Mouse (Mus musculus): ENCODE results near the gene Zfp866. TPM values are rescaled to one million over a fixed set of nuclear protein-coding genes. Genes with fewer than 3 reads are reported as not detected.

The Zfp866 gene
- 27.4 and 29.7 TPM in 2 replicates for polyA plus RNA-seq (2015; fragmentation: Nextera tagmentation; extraction: Ambion mirVana)

GRCm38 (mm10) chr8:69790773-69791367 lies at the start of gene Zfp866, which contains the start of gene Atp13a1:
Zfp866 (minus strand) TSS chr8:69791178.
Atp13a1 (plus strand) TSS chr8:69791163.
- Histone ChIP-seq H3K9me3 (no peaks in the 10 kb centered on the region), H3K9ac (peak within 1 kb of the TSS; percentile 91), H3K4me1 (peaks cover 23% of the 10 kb centered on the region), H3K27ac (peak within 1 kb of the TSS; percentile 77), H3K27me3 (no peaks in the 10 kb centered on the region), H3K4me2 (peak within 1 kb of the TSS; percentile 68), H3K4me3 (peak within 1 kb of the TSS; percentile 95), H3K36me3 (peaks cover 26% of the 10 kb centered on the region)
- whole genome bisulfite sequencing, result under 1% methylated on average over 38 of the region's 38 CpGs
- ATAC-seq (ENCODE audit: borderline replicate concordance, extremely low read depth, low FRiP score, low TSS enrichment), result peak; percentile 93

GRCm38 (mm10) chr8:69837057-69837682 lies 46.2 kb upstream of the Zfp866 start:
- Histone ChIP-seq H3K27ac (no peak overlapping the region), H3K4me3 (no peak overlapping the region), H3K4me2 (no peak overlapping the region), H3K9me3 (no peaks in the 10 kb centered on the region), H3K9ac (no peak overlapping the region), H3K27me3 (no peaks in the 10 kb centered on the region), H3K36me3 (no peaks in the 10 kb centered on the region), H3K4me1 (peaks cover 7% of the 10 kb centered on the region)
- WGBS, result 50% methylated on average over 8 of the region's 8 CpGs
- ATAC-seq (ENCODE audit: borderline replicate concordance, extremely low read depth, low FRiP score, low TSS enrichment), result no peak

- WGBS, result under 1% methylated on average over 38 of the region's 38 CpGs
- peak within 1 kb of the TSS; percentile 98 for H3K4me2 ChIP-seq
- H3K27ac ChIP-seq, result peak within 1 kb of the TSS; percentile 44; the same call in 1 of the 2 replicates
- ATAC-seq (ENCODE audit: borderline replicate concordance, extremely low read depth, low FRiP score, low TSS enrichment), result peak; percentile 96
- H3K4me3 ChIP-seq, result peak within 1 kb of the TSS; percentile 56
- H3K9me3 ChIP-seq, result no peaks in the 10 kb centered on the region
- peaks cover 7% of the 10 kb centered on the region for H3K4me1 ChIP-seq
- peak within 1 kb of the TSS; percentile 60 for H3K9ac ChIP-seq
- H3K36me3 ChIP-seq, result no peaks in the 10 kb centered on the region
- H3K27me3 ChIP-seq, result no peaks in the 10 kb centered on the region
Observed at GRCm38 (mm10) chr8:69832298-69832853, 41.4 kb upstream of the Zfp866 start, which contains the start of gene Pbx4. Pbx4 (plus strand) TSS chr8:69832491.

GRCm38 (mm10) chr8:69826371-69826770 lies 35.4 kb upstream of the Zfp866 start:
- H3K9me3 ChIP-seq, result no peaks in the 10 kb centered on the region
- peaks cover 12% of the 10 kb centered on the region for H3K4me1 ChIP-seq
- WGBS, result 88% methylated on average over 12 of the region's 12 CpGs
- ATAC-seq (ENCODE audit: borderline replicate concordance, extremely low read depth, low FRiP score, low TSS enrichment), result no peak
- H3K4me3 ChIP-seq, result no peak overlapping the region
- peaks cover 2% of the 10 kb centered on the region; the same call in 1 of the 2 replicates for H3K36me3 ChIP-seq
- no peak overlapping the region for H3K4me2 ChIP-seq
- no peak overlapping the region for H3K9ac ChIP-seq
- no peaks in the 10 kb centered on the region for H3K27me3 ChIP-seq
- no peak overlapping the region for H3K27ac ChIP-seq

- 3% methylated on average over 32 of the region's 35 CpGs for WGBS
- peak; percentile 81 for ATAC-seq (ENCODE audit: borderline replicate concordance, extremely low read depth, low FRiP score, low TSS enrichment)
- Histone ChIP-seq H3K9me3 (no peaks in the 10 kb centered on the region), H3K9ac (peak within 1 kb of the TSS; percentile 52), H3K36me3 (peaks cover 2% of the 10 kb centered on the region; the same call in 1 of the 2 replicates), H3K27ac (peak within 1 kb of the TSS; percentile 70), H3K27me3 (no peaks in the 10 kb centered on the region), H3K4me3 (peak within 1 kb of the TSS; percentile 58), H3K4me2 (peak within 1 kb of the TSS; percentile 91), H3K4me1 (peaks cover 12% of the 10 kb centered on the region)
Observed at GRCm38 (mm10) chr8:69822386-69823191, 31.6 kb upstream of the Zfp866 start, which contains the start of gene Lpar2. Lpar2 (plus strand) TSS chr8:69822429.

DNA sequence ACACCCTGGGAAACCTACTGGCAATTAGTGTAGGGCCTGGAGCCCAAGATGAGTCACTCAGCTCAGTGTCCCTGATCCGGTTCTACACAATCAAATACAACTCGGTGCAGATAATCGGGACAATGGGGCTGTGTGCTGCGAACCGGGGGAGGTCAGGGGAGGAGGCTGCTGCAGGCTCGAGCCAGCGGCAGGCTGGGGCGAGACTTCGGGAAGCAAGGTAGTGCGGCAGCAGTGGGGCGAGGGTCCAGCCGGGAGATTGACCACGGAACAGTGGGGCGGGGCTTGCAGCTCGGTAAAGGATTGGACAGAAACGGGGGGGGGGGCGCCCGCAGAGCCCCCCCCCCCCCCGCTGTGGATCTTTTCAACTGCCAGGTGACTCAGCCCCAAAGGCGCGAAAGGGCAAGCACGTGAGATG lies 31.0 kb upstream of the Zfp866 start:
- Histone ChIP-seq H3K27me3 (no peaks in the 10 kb centered on the region), H3K4me3 (peak overlapping the region; percentile 58), H3K4me2 (peak overlapping the region; percentile 91), H3K4me1 (peaks cover 12% of the 10 kb centered on the region), H3K36me3 (peaks cover 2% of the 10 kb centered on the region; the same call in 1 of the 2 replicates), H3K27ac (peak overlapping the region; percentile 70; the same call in 1 of the 2 replicates), H3K9me3 (no peaks in the 10 kb centered on the region), H3K9ac (peak overlapping the region; percentile 52)
- ATAC-seq (ENCODE audit: borderline replicate concordance, extremely low read depth, low FRiP score, low TSS enrichment), result peak; percentile 13; the same call in 1 of the 2 replicates
- WGBS, result 1% methylated on average over 15 of the region's 22 CpGs

DNA sequence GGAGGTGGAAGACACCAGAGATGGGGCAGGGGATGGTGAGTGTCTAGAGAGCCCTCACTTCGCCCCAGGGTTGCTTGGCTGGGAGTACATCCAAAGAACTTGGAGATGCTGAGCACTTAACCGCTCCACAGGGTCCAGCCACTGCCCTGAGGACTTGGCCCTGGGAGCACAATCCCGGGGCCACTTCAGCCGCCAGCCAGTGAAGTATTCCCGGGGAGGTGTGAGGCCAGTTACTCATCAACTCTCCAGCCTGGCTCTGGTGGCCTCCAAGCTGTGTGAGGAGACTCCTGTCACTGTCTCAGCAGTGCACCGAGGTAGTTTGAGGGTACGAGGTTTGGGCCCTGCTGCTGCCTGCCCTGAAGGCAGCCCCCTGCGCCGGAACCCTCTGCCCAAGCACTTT lies 29.5 kb upstream of the Zfp866 start:
- Histone ChIP-seq H3K4me1 (peaks cover 12% of the 10 kb centered on the region), H3K27me3 (no peaks in the 10 kb centered on the region), H3K27ac (no peak overlapping the region), H3K9me3 (no peaks in the 10 kb centered on the region), H3K4me3 (no peak overlapping the region), H3K36me3 (peaks cover 2% of the 10 kb centered on the region; the same call in 1 of the 2 replicates), H3K9ac (no peak overlapping the region), H3K4me2 (no peak overlapping the region)
- 59% methylated on average over 9 of the region's 9 CpGs for WGBS
- no peak for ATAC-seq (ENCODE audit: borderline replicate concordance, extremely low read depth, low FRiP score, low TSS enrichment)

DNA sequence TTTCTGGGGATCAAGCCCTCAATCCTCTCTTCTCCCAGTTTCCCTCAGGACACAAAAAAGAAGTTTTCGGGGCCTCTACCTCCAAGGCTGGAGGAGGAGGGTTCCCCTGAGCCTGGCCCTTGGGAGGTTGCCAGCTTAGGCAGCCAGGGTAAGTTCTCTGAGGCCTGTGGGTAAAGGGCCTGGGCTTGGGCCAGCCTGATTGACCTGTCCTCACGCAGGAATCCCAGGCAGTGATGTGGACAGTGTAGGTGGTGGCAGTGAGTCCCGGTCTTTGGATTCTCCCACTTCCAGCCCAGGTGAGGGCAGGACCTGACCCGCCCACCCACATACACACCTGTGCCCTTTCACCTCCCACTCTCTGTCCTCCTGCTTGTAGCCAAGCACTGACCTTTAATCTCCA lies 24.4 kb upstream of the Zfp866 start:
- 94% methylated on average over 4 of the region's 4 CpGs for WGBS
- H3K4me3 ChIP-seq, result no peak overlapping the region
- no peaks in the 10 kb centered on the region for H3K27me3 ChIP-seq
- no peaks in the 10 kb centered on the region for H3K36me3 ChIP-seq
- no peak overlapping the region for H3K27ac ChIP-seq
- H3K9ac ChIP-seq, result no peak overlapping the region
- H3K4me2 ChIP-seq, result no peak overlapping the region
- ATAC-seq (ENCODE audit: borderline replicate concordance, extremely low read depth, low FRiP score, low TSS enrichment), result no peak
- no peaks in the 10 kb centered on the region for H3K4me1 ChIP-seq
- H3K9me3 ChIP-seq, result no peaks in the 10 kb centered on the region

DNA sequence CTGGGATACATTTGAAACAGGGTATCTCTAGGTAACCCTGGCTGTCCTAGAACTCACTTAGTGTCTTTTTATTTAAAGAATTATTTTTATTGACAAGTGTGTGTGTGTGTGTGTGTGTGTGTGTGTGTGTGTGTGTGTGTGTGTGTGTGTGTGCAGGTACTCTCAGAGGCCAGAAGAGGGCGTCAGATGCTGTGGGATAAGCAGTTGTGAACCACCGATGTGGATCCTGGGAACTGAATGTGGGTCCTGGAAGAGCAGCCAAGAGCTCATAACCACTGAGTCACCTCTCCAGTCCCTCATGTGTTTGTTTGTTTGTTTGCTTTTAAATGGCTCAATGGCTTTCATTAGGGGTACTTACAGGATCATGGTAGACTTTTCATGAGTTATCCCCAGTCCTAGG lies 23.9 kb upstream of the Zfp866 start:
- WGBS, result 81% methylated on average over 2 of the region's 2 CpGs
- H3K4me2 ChIP-seq, result no peak overlapping the region
- H3K27ac ChIP-seq, result no peak overlapping the region
- no peaks in the 10 kb centered on the region for H3K27me3 ChIP-seq
- no peaks in the 10 kb centered on the region for H3K4me1 ChIP-seq
- no peak for ATAC-seq (ENCODE audit: borderline replicate concordance, extremely low read depth, low FRiP score, low TSS enrichment)
- no peak overlapping the region for H3K4me3 ChIP-seq
- H3K9ac ChIP-seq, result no peak overlapping the region
- H3K9me3 ChIP-seq, result no peaks in the 10 kb centered on the region
- H3K36me3 ChIP-seq, result no peaks in the 10 kb centered on the region

- H3K4me3 ChIP-seq, result no peak overlapping the region
- H3K9me3 ChIP-seq, result no peaks in the 10 kb centered on the region
- ATAC-seq (ENCODE audit: borderline replicate concordance, extremely low read depth, low FRiP score, low TSS enrichment), result no peak
- no peak overlapping the region for H3K4me2 ChIP-seq
- no peak overlapping the region for H3K9ac ChIP-seq
- peaks cover 34% of the 10 kb centered on the region for H3K36me3 ChIP-seq
- H3K27ac ChIP-seq, result no peak overlapping the region
- H3K4me1 ChIP-seq, result peaks cover 12% of the 10 kb centered on the region; the same call in 1 of the 2 replicates
- H3K27me3 ChIP-seq, result no peaks in the 10 kb centered on the region
- 66% methylated on average over 3 of the region's 3 CpGs for WGBS
Observed at GRCm38 (mm10) chr8:69809820-69810219, 18.8 kb upstream of the Zfp866 start.

GRCm38 (mm10) chr8:69808864-69809403 lies 18.0 kb upstream of the Zfp866 start:
- H3K4me2 ChIP-seq, result peak overlapping the region; percentile 93
- H3K9ac ChIP-seq, result peak overlapping the region; percentile 45
- H3K27me3 ChIP-seq, result no peaks in the 10 kb centered on the region
- WGBS, result under 1% methylated on average over 23 of the region's 23 CpGs
- no peak; the same call in none of the 2 replicates for ATAC-seq (ENCODE audit: borderline replicate concordance, extremely low read depth, low FRiP score, low TSS enrichment)
- peaks cover 41% of the 10 kb centered on the region for H3K36me3 ChIP-seq
- H3K27ac ChIP-seq, result no peak overlapping the region
- H3K4me1 ChIP-seq, result peaks cover 12% of the 10 kb centered on the region; the same call in 1 of the 2 replicates
- H3K9me3 ChIP-seq, result no peaks in the 10 kb centered on the region
- peak overlapping the region; percentile 48 for H3K4me3 ChIP-seq

Measured in lung, embryonic 15.5 days (tissue).